Mouse (Mus musculus): ENCODE measurements at regions not wholly inside any gene's neighbourhood (a gene's known extent, or its start where the extent isn't known, plus 50 kb on each side); places are given as distances from the start of the nearest gene placed in this dataset.

- H3K36me3 ChIP-seq (replicated peaks; ENCODE audit: insufficient read depth, low read length): no peaks in the 10 kb centered on the region
- peak; percentile 59 for ATAC-seq
- peak; percentile 62 for DNase-seq
- H3K9ac ChIP-seq (replicated peaks): 0 out of 2 replicates have a peak overlapping the region, but pooled peaks have one; percentile 9
- H3K9me3 ChIP-seq (ENCODE audit: low read length): no peaks in the 10 kb centered on the region
- H3K4me1 ChIP-seq (ENCODE audit: insufficient read depth): peaks cover 18% of the 10 kb centered on the region
- 16% methylated on average over 6 of the region's 6 CpGs for WGBS (ENCODE audit: insufficient replicate concordance)
- TF ChIP-seq EP300 (IDR thresholded peaks at IDR 0.05; ENCODE audit: low read depth): no peak
- TF ChIP-seq CTCF (IDR thresholded peaks at IDR 0.05; ENCODE audit: low read depth): no peak
- no peak overlapping the region for H3K4me3 ChIP-seq (ENCODE audit: low read depth, low read length)
- peak overlapping the region; percentile 73 for H3K27ac ChIP-seq (ENCODE audit: low read depth)
- no peak overlapping the region for H3K4me2 ChIP-seq (ENCODE audit: low read depth, low read length)
- no peaks in the 10 kb centered on the region for H3K27me3 ChIP-seq (ENCODE audit: insufficient read depth, low read length)
Observed at GRCm38 (mm10) chr12:79944714-79945493, 167.9 kb downstream of the Zfp36l1 start.

- ATAC-seq (no peak), DNase-seq (no peak)
- Histone ChIP-seq H3K9me3 (ENCODE audit: low read length) (no peaks in the 10 kb centered on the region), H3K4me3 (ENCODE audit: low read depth, low read length) (no peak overlapping the region), H3K4me1 (ENCODE audit: insufficient read depth) (peaks cover 18% of the 10 kb centered on the region), H3K27ac (ENCODE audit: low read depth) (peak overlapping the region; percentile 73), H3K27me3 (ENCODE audit: insufficient read depth, low read length) (no peaks in the 10 kb centered on the region), H3K9ac (replicated peaks) (no peak overlapping the region), H3K36me3 (replicated peaks; ENCODE audit: insufficient read depth, low read length) (no peaks in the 10 kb centered on the region), H3K4me2 (ENCODE audit: low read depth, low read length) (no peak overlapping the region)
- no peak for TF ChIP-seq EP300 (IDR thresholded peaks at IDR 0.05; ENCODE audit: low read depth)
- TF ChIP-seq CTCF (IDR thresholded peaks at IDR 0.05; ENCODE audit: low read depth): no peak
- 63% methylated on average over 10 of the region's 10 CpGs for WGBS (ENCODE audit: insufficient replicate concordance)
Observed at GRCm38 (mm10) chr12:79944090-79944489, 168.7 kb downstream of the Zfp36l1 start.

- H3K27ac ChIP-seq (ENCODE audit: low read depth): no peak overlapping the region
- H3K4me1 ChIP-seq (ENCODE audit: insufficient read depth): peaks cover 20% of the 10 kb centered on the region
- ATAC-seq (no peak), DNase-seq (no peak)
- H3K9me3 ChIP-seq (ENCODE audit: low read length): no peaks in the 10 kb centered on the region
- H3K4me3 ChIP-seq (ENCODE audit: low read depth, low read length): no peak overlapping the region
- TF ChIP-seq CTCF (IDR thresholded peaks at IDR 0.05; ENCODE audit: low read depth): no peak
- TF ChIP-seq EP300 (IDR thresholded peaks at IDR 0.05; ENCODE audit: low read depth): no peak
- H3K9ac ChIP-seq (replicated peaks): no peak overlapping the region
- 51% methylated on average over 10 of the region's 10 CpGs for WGBS (ENCODE audit: insufficient replicate concordance)
- no peak overlapping the region for H3K4me2 ChIP-seq (ENCODE audit: low read depth, low read length)
- no peaks in the 10 kb centered on the region for H3K36me3 ChIP-seq (replicated peaks; ENCODE audit: insufficient read depth, low read length)
- no peaks in the 10 kb centered on the region for H3K27me3 ChIP-seq (ENCODE audit: insufficient read depth, low read length)
Observed at GRCm38 (mm10) chr12:79942563-79943131, 170.2 kb downstream of the Zfp36l1 start.

GRCm38 (mm10) chr12:79941828-79942227, 171.0 kb downstream of the Zfp36l1 start:
- no peak overlapping the region for H3K4me3 ChIP-seq (ENCODE audit: low read depth, low read length)
- ATAC-seq (peak; percentile 78), DNase-seq (no peak)
- no peak overlapping the region for H3K9ac ChIP-seq (replicated peaks)
- no peak overlapping the region for H3K4me2 ChIP-seq (ENCODE audit: low read depth, low read length)
- 45% methylated on average over 3 of the region's 3 CpGs for WGBS (ENCODE audit: insufficient replicate concordance)
- peaks cover 22% of the 10 kb centered on the region for H3K4me1 ChIP-seq (ENCODE audit: insufficient read depth)
- no peak overlapping the region; the same call in 1 of the 2 replicates for H3K27ac ChIP-seq (ENCODE audit: low read depth)
- no peaks in the 10 kb centered on the region for H3K9me3 ChIP-seq (ENCODE audit: low read length)
- no peak for TF ChIP-seq CTCF (IDR thresholded peaks at IDR 0.05; ENCODE audit: low read depth)
- no peaks in the 10 kb centered on the region for H3K27me3 ChIP-seq (ENCODE audit: insufficient read depth, low read length)
- H3K36me3 ChIP-seq (replicated peaks; ENCODE audit: insufficient read depth, low read length): no peaks in the 10 kb centered on the region

GRCm38 (mm10) chr12:79939436-79939835, 173.4 kb downstream of the Zfp36l1 start:
- H3K36me3 ChIP-seq (replicated peaks; ENCODE audit: insufficient read depth, low read length): no peaks in the 10 kb centered on the region

GRCm38 (mm10) chr12:79937876-79938275, 174.9 kb downstream of the Zfp36l1 start:
- H3K4me1 ChIP-seq (ENCODE audit: insufficient read depth): peaks cover 9% of the 10 kb centered on the region; the same call in 1 of the 2 replicates
- 62% methylated on average over 4 of the region's 4 CpGs for WGBS (ENCODE audit: insufficient replicate concordance)
- TF ChIP-seq EP300 (IDR thresholded peaks at IDR 0.05; ENCODE audit: low read depth) (no peak), CTCF (IDR thresholded peaks at IDR 0.05; ENCODE audit: low read depth) (no peak)
- ATAC-seq: no peak
- no peak overlapping the region for H3K9ac ChIP-seq (replicated peaks)
- H3K9me3 ChIP-seq (ENCODE audit: low read length): no peaks in the 10 kb centered on the region
- H3K27ac ChIP-seq (ENCODE audit: low read depth): no peak overlapping the region
- peak; percentile 58 for DNase-seq
- no peaks in the 10 kb centered on the region for H3K36me3 ChIP-seq (replicated peaks; ENCODE audit: insufficient read depth, low read length)
- H3K4me2 ChIP-seq (ENCODE audit: low read depth, low read length): no peak overlapping the region
- H3K27me3 ChIP-seq (ENCODE audit: insufficient read depth, low read length): no peaks in the 10 kb centered on the region
- no peak overlapping the region for H3K4me3 ChIP-seq (ENCODE audit: low read depth, low read length)

More at GRCm38 (mm10) chr12:79939436-79939835, 173.4 kb downstream of the Zfp36l1 start:
- H3K4me3 ChIP-seq (ENCODE audit: low read depth, low read length): no peak overlapping the region
- no peaks in the 10 kb centered on the region for H3K9me3 ChIP-seq (ENCODE audit: low read length)
- 75% methylated on average over 9 of the region's 9 CpGs for WGBS (ENCODE audit: insufficient replicate concordance)
- no peak overlapping the region for H3K4me2 ChIP-seq (ENCODE audit: low read depth, low read length)
- TF ChIP-seq EP300 (IDR thresholded peaks at IDR 0.05; ENCODE audit: low read depth) (no peak), CTCF (IDR thresholded peaks at IDR 0.05; ENCODE audit: low read depth) (no peak)
- ATAC-seq: no peak
- no peak overlapping the region for H3K9ac ChIP-seq (replicated peaks)
- no peaks in the 10 kb centered on the region for H3K27me3 ChIP-seq (ENCODE audit: insufficient read depth, low read length)
- no peak for DNase-seq
- peaks cover 11% of the 10 kb centered on the region for H3K4me1 ChIP-seq (ENCODE audit: insufficient read depth)
- H3K27ac ChIP-seq (ENCODE audit: low read depth): no peak overlapping the region
